Mouse (Mus musculus) heart, postnatal 25 days (tissue): ENCODE data around the gene Art3. TPM values are rescaled to one million over a fixed set of nuclear protein-coding genes. Genes with fewer than 3 reads are reported as not detected.

Experiments used
- DNase-seq: peaks from one replicate; pipeline ENCODE4 v3.0.0; 2022; ENCODE audit warnings: low spot score
- intact Hi-C: fragments of 180-260 bp; cut with DNase I; formaldehyde crosslinking; loops from one replicate; pipeline ENCODE4 v1.15.1; 2025
- total RNA-seq, 2 experiments: library from RNA; stranded (reverse); gene quantifications; 2 replicates each; pipeline ENCODE4 v1.2.3; 2021

The Art3 gene
- total RNA-seq, 2 experiments from 2014 or later: 689 to 788 TPM

DNA sequence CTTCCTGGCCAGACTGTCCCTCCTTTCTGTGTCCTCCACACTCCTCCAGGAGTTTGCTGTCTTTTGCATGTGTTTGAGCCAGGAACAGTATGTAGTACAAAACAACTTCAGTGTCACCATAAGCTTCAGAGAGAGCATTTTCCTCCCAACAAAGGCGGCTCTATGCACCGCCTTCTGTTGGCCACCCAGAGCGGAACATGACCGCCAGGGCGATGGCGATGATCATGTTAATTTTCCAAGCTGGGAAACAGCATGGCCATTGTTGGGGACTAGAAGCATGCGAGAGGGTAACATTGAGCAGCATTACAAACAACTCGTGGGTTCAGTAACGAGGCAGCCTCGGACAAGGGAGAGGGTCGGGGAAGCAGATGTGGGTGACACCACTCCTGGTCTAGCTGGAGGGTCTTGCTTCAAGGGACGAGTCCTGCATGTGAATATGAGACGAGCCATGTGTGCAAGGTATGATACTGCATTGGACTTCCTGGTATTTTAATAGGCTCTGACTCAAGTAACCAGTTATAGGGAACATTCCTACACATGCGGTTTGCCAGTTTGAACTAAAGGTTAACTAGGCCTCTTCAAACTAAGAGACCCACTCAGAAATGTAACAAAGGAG lies 39.8 kb downstream of the Art3 start:
- intact Hi-C loops: loop anchor here (2.0 kb wide), 1 partner anchor 37 kb away; no protein-coding TSS in a partner anchor
- no peak for DNase-seq

DNA sequence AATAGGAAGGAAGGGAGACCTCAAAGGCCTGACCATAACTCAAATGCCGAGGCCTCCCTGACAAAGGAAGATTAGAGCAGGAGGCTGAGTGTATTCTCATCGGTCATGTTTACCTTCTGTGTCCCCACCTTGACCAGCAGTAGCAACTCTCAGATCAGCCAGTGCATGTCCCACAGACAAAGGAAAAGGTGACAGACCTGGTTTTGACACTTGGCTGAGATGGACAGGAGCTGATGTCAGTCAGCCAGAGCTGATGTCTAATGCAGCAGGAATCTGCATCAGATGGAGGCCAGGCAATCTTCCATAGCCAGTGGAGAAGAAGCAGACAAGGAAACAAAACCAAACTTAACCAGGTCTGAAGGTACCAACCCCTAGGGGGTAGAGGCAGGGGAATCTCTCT lies 41.0 kb downstream of the Art3 start:
- intact Hi-C loops: no loop called here

DNA sequence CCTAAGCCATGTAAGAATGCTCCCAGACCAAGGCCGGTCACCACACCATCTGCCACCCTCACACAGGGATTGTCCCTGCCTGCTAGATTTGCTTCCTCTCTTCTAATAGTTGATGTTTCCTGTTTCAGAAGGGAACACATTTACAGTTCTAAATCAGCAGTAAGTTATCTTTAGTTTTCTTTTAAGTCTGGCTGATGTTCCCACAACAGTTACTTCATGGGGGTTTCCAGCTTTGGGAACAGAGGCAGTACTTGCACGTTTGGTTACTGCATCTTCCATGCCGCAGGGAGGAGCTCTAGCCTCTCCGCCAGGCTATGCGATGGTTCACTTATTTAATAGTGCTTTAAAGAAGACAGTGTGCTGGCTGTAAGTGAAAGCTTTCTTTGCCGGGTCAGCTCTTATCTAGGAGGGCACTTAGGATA lies 43.1 kb downstream of the Art3 start:
- DNase-seq: no peak
- intact Hi-C loops: no loop called here

More for the DNA sequence above, 41.0 kb downstream of the Art3 start:
- no peak for DNase-seq

DNA sequence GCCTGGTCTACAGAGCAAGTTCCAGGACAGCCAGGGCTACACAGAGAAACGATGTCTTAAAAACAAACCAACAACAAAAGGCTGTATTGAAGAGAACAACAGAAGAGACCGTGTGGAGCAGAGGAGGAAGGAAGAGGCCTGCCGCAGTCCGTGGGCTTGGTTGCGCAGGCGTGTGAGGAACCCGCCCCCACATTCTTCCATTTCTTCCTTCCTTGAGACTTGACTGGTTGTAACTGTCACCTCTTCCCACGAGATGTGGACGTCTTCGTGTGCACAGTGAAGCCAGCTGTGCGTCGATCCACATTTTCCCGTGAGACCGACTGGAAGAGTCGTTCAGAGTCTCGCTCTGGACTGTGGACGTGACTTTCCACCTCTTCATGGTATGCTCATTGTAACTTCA lies 43.7 kb downstream of the Art3 start:
- intact Hi-C loops: no loop called here
- no peak for DNase-seq

DNA sequence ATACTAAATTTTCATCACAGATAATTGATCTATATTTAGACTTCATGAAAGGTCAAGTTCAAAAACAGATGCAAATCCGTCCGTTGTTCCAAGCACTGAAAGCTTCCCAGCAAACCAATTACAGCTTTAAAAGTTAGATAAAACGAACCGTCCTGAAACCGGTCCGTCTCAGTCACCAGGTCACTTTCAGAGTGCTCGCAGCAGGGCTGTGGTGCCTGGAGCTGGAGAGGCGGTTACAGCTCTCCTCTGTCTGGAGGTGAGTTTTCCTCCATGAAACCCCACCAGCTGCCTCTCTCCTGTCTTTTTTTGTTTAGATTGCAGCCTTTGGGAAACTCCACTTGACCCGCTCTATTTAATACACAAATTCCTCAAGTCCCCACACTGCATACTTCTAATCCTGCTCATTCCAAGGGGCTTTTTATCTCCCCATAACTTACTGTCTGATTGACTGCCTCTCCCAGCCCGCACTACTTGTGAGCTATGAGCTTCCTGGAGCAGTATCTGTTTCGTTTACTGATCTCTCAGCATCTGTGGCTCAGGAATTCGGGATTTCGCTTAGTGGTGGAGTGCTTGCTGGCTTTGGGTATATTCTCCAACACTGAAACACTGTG lies 45.3 kb downstream of the Art3 start:
- no peak for DNase-seq
- intact Hi-C loops: no loop called here

DNA sequence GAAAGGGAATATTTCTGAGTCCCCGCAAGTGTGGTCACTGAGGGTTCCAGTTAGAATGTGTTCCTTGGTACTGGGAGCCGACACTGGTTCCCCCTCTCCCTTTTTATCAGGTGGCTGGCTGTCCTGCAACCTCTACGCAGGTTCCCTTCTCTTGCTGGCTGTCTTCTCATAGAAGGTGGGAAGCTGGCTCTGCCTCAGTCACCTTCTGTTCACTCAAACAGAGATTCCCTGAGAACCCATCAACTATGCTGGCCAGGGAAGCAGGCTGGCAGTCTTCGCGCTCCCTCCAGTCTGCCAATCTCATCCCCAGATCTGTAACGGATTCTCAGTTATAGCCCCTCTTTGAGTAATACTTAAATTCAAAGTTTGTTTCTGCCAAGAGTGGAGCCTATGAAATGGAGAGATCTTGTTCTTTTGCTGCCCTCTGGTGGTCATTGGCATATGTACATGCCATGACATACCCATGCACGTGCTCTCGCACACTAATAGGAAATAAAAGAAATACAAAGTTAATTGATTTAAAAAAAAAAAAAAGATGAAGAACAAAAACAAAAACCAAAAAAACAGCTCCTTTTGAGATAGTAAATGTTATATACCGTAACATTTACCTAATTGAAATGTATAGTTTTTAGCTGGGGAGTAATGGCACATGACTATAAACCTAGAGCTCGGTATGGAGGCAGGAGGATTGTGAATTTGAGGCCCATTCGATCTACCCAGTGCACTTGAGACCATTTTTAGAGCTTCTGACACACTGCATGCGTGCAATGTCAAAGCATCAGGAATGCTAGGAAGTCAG lies 50.1 kb downstream of the Art3 start:
- DNase-seq: no peak
- intact Hi-C loops: loop anchor here (1.0 to 2.0 kb wide), 2 partner anchors 17 to 69 kb away; no protein-coding TSS in a partner anchor

DNA sequence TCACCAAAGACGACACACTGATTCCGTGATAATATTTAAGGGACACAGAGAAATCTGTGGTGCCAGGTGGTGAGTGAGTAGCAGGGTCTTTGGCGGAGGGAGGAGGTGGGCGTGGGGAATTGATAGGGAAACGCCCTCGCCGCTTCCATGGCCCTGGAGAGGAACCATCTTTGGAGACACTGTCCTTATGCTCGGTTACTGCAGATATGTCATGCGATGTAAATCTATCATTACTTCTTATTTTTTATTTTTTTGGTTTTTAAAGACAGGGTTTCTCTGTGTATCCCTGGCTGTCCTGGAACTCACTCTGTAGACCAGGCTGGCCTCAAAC lies 50.7 kb downstream of the Art3 start:
- no peak for DNase-seq
- intact Hi-C loops: loop anchor here (2.0 kb wide), 1 partner anchor 16 kb away; no protein-coding TSS in a partner anchor

DNA sequence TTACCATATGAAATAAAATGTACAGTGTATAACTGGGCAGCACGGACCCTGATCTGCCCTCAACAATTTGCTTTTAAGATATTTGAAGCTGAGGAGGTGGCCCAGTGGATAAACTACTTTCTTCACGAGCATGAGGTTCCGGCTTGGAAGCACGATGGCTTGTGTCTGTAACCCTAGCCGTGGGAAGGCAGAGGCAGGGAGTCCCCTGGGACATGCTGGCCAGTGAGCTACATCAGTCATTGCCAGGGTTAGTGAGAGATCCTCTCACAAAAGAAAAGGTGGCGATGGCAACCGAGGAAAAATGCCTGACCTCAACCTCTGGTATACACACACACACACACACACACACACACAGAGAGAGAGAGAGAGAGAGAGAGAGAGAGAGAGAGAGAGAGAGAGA lies 52.1 kb downstream of the Art3 start:
- intact Hi-C loops: loop anchor here (2.0 kb wide), 1 partner anchor 15 kb away; no protein-coding TSS in a partner anchor

DNA sequence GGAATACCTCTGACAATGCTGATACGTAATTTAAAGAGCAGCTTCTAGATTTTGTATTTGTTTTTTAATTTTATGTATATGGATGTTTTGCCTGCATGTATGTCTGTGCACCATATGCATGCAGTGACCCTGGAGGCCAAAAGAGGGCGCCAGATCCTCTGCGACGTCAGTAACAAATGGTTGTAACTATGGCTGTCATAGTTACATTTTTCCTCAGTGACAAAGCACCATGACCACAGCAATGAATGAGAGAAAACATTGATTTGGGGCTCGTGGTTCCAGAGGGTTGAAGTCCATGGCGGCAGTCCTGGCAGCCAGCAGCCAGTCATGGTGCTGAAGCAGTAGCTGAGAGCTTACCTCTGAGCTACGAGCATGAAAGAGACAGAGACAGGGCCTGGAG lies 53.2 kb downstream of the Art3 start:
- intact Hi-C loops: no loop called here

More for the DNA sequence above, 52.1 kb downstream of the Art3 start:
- DNase-seq: no peak

DNA sequence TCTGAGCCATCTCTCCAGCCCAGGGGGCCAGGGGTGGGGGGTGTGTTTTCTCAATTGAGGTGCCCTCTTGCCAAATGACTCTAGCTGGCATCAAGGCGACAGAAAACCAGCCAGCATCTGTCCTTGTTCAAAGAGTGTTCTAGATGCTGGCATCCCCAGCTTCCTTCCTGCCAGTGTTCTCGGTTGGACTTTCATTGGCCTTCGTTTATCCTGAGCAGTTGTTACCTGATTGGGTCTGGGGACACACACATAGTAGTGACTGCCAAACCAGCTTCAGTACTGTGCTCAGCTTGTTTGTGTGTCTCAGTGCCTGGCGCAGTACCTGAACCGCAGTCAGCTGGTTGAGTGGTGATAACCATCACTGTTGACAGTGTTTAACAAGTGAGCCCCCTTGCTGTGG lies 54.5 kb downstream of the Art3 start:
- intact Hi-C loops: no loop called here
- no peak for DNase-seq

More for the DNA sequence above, 53.2 kb downstream of the Art3 start:
- no peak for DNase-seq

DNA sequence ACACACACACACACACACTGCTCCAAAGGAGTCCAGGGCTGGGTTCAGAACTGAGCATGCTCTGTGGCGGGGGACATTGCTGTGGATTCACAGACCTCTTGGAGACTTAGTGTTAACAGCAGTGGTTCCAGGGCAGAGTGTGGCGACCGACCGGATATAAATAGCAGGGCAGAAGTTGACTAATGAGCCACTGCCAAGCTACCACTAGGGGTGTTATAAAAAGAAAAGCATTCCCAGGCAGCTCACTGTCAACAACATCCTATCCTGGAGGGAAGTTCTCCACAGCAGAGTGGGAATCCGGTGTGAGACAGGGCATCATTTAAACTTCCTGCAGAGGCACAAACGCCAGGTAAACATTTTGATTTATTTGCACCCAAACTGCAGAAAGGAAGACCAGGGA lies 55.0 kb downstream of the Art3 start:
- intact Hi-C loops: no loop called here
- DNase-seq: no peak

DNA sequence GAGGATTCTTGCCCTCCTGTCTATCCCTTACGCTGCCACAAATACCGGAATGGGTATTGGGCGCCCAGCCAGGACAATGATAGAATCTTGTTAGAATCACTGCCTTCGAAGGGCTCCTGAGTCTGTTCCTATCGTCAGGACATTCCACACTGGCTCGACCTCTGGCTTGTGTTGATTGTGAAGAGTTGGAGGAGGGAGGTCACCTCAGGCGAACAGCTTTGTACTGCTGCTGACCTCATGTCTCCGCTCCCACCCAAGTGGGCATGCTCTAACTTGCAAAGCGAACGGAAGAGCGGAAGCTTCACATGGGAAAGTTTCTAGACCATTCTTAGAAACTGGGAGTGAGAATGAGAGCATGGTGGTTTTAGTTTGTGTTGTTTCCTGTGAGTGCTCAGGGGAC lies 55.8 kb downstream of the Art3 start:
- intact Hi-C loops: no loop called here
- DNase-seq: peak; percentile 65

DNA sequence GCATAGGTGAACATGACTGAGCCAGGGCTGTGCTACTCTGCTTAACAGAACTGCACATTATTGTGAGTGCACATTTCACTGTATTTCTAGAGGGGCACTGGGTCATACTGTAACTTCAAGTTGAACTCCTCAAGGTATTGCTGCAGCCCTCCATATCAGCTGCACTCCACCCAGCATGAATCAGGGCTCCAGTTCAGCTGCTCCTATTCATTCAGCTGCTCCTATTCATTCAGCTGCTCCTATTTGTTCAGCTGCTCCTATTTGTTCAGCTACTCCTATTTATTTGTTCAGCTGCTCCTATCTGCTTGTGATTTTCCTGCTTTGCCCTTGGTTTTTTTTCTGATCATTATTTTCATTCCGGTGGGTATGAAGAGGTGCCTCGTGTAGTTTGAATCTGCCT lies 58.4 kb downstream of the Art3 start:
- intact Hi-C loops: no loop called here
- DNase-seq: no peak

DNA sequence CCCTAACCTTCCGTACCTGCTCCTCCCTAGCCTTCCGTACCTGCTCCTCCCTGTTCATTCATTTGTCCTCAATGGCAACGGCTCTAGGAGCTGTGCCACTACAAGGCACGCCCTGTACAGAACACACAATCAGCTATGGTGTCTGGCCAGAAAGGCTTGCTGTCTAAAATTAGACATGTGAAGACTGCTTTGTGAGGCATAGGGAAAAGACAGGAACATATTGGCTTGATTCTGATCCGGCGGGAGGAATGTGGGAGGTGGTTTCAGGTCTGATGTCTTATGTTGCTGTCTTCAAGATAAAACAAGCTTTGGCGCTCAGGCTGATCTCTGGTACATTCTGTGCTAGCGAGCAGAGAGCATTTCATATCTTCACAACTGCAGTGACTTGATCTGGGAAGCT lies 59.0 kb downstream of the Art3 start:
- intact Hi-C loops: no loop called here

DNA sequence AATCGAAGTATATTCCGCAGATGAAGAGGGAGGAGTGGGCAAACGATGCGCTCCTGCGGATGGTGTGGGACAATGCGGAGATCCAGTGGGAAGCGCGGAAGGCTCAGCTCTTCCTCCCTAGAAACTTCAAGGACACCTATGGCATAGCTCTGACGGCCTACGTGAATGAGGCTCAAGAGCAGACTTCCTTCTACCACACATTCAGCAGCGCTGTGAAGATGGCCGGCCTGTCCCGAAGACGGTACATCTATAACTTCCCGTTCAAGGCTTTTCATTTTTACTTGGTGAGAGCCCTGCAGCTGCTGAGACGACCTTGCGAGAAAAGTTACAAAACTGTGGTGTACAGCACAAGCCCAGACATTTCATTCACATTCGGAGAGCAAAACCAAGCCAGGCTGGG lies 60.9 kb downstream of the Art3 start:
- intact Hi-C loops: no loop called here
- DNase-seq: no peak

More for the DNA sequence above, 59.0 kb downstream of the Art3 start:
- no peak for DNase-seq

DNA sequence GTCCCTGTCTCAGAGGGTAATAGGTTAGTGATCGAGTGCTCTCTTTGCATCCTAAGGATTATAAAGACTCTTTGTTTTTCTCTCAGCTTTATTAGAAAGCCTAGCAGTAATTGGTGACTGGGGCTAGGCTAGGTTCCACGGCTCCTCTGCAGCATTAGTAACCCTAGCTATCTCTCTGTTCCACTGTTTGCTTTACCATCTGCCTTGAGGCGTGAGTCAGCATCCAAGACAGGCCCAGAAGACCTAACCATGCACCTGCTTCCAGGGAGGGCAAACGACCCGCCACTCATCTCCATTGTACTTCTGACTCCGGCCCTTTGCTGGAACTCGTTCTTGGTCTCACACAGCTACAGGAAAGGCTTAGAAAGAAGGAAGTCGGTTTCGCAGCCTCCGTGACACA lies 62.2 kb downstream of the Art3 start:
- no peak for DNase-seq
- intact Hi-C loops: no loop called here

DNA sequence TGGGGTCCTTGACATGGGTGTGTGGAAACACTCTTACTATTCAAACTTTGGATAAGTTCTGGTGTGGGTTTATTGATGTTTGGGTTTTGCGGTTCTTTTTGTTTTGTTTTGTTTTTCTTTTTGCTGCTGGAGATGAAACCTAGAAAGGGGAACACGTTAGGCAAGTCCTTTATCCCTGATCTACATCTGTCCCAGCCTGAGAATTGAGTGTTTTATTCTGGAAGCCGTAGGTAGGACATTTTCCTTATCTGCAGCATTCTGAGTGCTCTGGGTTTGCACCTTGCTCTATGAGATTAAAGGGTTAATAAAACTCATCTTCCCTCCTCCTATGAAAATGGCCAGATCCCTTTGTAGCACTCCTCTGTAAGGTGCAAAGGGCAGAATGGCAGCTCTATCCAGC lies 64.1 kb downstream of the Art3 start:
- intact Hi-C loops: loop anchor here (5.0 kb wide), 1 partner anchor 203 kb away; no protein-coding TSS in a partner anchor
- DNase-seq: no peak

DNA sequence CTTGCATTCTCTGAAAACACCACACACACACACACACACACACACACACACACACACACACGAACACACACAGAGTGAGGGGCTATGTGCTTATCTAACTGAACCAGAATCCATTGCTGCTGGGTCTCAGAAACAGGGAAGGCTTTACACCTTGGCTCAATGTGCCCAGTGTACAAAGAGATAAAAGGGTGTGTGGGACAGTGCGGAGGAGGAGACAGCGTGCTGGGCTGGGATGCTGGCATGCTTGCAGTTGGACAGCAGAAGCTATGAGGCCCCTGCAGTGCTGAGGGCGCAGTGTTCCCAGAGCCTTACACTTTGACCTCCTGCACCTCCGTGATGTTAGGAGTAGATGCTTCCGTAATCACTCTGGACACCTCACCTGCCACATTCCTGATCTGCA lies 64.8 kb downstream of the Art3 start:
- DNase-seq: no peak
- intact Hi-C loops: loop anchor here (5.0 kb wide), 1 partner anchor 204 kb away; no protein-coding TSS in a partner anchor

DNA sequence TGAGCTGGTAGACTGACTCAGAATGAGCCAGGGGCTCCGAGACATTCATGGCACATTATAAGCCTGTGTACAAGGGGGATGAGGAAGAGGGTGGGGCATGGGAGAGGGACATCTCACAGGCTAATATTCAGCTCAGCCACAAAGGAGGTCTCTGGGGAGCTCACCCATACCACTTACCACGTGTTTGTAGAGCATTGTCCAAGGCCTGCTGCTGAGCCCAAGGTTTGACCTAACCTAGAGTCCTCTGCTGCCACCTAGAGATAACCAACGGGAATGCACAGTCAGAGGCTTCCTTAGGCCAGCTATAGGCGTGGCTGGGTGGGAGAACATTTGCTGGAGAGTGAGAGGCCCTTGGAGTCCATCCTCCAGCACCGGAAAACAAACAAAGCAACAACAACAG lies 66.5 kb downstream of the Art3 start:
- intact Hi-C loops: loop anchor here (1.0 to 5.0 kb wide), 3 partner anchors 15 to 206 kb away; no protein-coding TSS in a partner anchor
- no peak for DNase-seq

DNA sequence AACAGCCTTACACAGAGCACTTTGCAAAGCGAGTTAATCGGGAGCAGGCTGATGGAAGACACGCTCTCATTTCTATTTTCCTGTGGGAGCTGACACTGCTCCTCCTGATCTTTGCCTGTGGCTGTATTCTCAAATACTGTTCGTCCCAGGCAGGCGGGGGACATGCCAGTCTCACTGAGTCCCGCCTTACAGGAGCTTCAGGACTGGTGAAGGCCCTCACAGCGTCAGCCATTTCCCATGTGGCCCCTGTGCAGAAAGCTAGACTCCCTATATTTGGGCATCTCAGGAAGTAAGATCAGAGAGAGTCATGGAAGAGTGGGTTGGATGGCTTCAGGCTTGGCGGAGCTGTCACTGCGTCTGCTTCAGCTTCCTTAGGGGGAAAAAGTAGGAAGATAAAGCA lies 71.2 kb downstream of the Art3 start:
- intact Hi-C loops: no loop called here
- no peak for DNase-seq
